Mouse (Mus musculus): ENCODE data around the gene Il23a.
"Not testable (repeated sequence)": the region's sequence is repeated elsewhere in the genome, so short reads cannot be mapped to it uniquely, and the experiment has no call there.

Gene Il23a

DNA sequence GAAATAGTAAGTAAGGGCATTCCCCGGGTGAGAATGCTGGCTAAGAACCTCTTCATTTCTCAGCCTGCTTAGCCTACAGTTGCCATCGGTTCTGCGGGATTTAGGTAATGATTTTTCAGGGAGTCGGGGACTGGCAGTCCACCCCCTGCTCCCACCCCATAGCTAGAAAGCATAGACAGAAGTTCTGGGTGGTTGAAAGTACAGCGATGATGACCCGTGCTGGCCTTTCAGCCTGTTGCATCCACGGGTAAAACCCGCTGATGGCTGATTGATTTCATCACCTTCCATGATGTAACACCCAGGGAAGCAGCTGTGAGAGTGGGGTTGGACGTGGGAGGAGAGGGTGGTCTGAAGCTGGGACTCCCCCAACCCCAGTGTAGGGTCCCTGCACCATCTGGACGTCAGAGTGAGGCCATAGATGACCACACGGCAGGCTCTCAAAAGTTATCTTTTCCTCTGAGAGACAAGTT is at the start of gene Il23a:
Gene Il23a (minus strand): TSS at position 51 of the 470 bp plus-strand sequence.
- DNase-seq (ENCODE audit: extremely low spot score, low read depth, low spot score), result no peak

DNA sequence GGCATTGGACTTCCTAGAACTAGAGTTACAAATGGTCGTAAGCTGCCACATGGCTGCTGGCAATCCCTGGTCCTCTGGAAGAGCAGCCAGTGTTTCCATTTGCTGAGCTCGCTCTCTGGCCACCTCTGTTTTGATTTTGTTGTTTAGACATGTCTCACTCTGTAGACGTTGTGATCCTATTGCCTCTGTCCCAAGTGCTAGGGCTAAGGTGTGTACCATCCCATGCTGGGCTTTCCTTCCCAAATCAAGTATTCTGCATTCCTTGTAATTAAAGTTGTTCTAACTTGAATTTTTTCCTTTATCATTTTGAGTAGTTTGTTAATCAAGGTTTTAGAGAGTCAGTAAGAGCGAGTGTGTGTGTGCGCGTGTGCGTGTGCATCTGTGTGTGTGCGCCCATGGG is 49.0 kb upstream of the Il23a start:
- no peak for DNase-seq (ENCODE audit: extremely low spot score, low read depth, low spot score)

DNA sequence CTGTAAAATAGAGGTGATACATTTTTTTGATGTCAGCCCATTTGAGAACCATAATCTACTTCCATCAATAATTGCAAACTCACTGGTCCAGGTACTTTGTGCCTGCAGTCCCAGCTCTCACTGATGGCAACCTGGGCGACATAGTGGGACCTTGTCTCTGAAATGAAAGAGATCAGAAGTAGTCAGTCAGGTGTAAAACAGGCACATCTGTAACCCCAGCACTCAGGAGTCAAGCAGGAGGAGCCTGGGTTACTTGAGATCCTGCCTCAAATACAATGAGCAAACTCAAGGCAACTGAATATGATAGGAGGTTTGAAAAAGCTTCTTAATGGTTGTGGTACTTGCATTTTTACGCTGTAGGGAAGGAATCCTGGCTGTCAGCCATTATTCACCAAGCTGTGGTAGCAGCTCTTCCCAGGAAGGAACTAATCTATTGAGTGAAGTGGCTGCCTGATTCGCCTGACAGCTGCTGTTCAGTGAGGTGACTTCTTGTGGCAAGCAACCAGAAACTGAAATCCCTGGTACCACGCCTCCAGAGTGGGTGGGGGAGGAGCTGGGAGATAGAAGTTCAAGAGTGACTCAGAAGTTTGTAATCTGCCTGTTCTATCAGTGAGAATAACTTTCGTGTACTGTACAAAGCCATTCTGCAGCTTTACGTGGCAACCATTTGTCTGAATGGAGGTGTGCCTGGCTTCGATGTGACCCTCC is 46.2 kb upstream of the Il23a start:
- DNase-seq (ENCODE audit: extremely low spot score, low read depth, low spot score), result no peak

DNA sequence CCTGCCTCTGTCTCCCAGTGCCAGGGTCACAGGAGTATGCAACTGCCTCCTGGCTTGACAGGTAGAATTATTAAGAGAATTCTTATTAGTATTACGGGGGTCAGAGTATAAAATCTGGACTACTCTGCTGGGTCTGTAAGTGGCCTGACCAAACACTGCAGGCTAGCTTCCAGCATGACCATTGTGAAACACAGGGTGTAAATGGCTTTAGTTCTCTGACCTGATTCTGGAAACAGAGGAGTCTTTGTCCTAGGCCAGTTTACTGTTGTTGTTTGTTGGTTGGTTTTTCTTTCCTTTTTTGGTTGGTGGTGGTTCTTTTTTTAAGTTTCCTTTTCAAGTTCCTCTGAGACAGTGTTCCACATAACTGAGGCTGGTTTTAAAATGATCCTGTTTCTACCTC is 44.9 kb upstream of the Il23a start:
- DNase-seq (ENCODE audit: extremely low spot score, low read depth, low spot score), result no peak

DNA sequence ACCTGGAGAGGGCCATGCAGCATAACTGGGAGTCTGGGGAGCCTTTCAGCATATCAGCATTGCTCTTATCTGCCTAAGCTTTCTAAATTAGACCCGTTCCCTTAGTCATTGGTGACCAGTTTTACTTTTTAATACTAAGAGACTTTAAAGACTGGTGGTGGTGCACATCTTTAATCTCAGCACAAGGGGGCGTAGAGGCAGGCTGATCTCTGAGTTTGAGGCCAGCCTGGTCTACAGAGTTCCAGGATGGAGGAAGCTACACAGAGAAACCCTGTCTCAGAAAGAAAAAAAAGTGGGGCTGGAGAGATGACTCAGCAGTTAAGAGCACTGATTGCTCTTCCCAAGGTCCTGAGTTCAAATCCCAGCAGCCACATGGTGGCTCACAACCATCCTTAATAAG is 41.7 kb upstream of the Il23a start:
- DNase-seq (ENCODE audit: extremely low spot score, low read depth, low spot score), result no peak

DNA sequence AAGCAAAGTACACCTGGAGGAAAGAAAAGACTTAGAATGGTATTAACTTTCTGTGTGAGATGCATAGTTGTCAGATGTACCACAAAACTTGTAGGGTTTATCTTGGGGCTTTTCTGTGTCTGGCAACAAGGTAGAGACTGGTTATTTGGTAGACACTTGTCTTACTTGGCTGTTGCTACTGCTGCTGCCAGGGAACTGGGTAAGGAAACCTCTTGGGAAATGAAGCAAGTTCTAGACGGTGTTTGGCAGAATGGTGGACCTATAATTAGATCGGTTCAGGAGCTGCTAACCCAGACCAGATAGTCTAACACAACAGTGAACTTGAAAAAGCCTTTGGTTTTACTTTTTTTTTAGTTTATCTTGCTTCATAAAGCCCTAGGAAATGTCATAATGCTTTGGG is 40.4 kb upstream of the Il23a start:
- DNase-seq (ENCODE audit: extremely low spot score, low read depth, low spot score), result no peak

DNA sequence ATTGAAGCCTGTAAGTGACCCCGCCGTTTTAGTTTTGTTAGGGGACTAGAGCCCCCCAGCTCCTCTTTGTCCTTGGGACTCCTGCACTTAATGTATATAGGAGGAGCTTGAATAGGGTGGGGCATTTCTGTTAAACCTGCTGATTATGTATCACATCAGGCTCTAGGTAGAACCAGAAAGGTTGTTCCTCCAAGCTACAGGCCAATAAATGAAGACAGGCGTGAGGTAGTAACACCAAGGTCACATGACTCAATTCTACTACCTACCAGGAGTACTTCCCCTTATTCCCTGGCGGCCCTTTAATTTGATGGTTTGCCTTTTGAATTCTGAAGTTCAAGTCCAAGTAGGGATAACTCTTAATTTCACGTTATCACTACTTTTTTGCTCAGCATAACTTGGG is 39.9 kb upstream of the Il23a start:
- DNase-seq (ENCODE audit: extremely low spot score, low read depth, low spot score), result no peak

DNA sequence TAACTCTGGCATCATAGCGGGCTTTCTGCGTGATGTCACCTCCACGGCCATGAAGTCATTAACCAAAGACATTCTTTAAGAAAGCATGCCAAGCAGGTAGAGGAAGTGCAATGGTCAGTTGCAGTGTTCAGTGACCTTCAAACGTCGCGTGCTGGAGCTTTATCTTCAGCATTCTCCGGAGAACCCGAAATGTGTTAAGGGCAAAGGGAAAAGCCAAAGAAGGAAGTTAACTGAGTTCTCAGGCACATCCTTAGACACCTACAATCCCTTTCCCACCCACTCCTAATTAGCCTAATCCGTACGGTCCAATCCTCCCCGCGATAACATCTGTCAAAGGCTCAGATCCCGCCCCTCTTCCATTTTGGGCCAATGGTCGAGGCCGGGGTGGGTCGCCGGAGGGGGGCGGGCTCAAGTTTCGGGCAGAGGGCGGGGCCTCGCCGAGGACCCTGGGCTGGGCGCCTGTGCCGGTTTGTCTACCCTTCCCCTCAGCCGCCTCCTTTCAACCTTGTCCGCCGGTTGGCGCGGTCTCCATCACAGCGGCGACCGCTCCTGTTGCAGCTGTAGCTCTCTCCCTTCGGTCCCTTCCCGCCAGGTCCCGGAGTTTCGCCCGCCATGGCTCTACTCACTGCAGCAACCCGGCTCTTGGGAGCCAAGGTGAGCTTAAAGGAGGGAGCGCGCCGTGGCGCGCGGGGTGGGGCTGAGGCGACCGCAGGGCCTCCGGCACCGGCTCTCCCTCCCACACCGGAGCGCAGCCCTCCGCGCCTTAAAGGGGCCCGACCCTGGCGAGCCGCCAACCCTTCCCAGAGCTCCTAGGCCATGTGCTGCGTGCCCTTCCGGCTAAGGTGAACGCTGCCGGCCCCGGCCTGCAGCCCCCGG is 39.0 kb upstream of the Il23a start, which contains the start of gene Cs:
Gene Cs (plus strand): TSS at position 429 of the 876 bp plus-strand sequence.
- DNase-seq (ENCODE audit: extremely low spot score, low read depth, low spot score), result peak; percentile 96

DNA sequence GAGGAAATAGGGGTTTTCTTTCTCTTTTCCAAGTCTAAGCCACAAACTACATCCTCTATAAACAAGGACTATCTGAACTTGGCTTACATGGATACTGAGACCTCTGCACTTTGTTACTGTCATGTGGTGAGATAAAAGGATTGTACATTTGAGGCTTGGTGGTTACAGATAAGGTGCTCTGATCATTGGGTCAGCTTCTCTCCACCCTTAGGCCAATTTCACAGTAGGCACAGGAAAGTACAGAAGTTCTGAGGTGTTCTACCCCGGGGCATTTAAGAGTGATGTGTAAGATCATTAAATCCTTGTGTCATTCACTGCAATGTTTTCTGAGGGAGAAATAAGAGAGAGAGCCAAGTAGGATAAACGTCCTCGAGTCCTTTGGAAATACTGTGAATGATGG is 38.0 kb upstream of the Il23a start:
- no peak for DNase-seq (ENCODE audit: extremely low spot score, low read depth, low spot score)

DNA sequence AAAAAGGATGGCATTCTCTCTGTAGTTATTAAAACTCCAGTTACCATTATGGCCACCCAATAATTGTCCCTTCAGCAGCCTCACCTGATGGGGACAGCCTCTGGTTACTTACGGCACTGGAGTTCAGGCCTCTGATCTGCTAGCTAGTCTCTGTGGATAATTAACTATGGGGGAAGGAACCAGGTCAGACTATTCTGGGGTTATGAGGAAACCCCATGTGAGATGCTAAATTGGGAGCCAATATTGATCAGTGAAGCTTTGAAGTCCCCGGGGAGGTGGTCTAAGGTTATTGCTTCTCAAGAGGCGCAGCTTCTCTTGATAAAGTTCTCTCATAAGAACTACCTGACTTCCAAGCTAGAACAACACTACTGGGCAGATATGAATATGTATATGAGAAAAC is 37.6 kb upstream of the Il23a start:
- no peak for DNase-seq (ENCODE audit: extremely low spot score, low read depth, low spot score)

DNA sequence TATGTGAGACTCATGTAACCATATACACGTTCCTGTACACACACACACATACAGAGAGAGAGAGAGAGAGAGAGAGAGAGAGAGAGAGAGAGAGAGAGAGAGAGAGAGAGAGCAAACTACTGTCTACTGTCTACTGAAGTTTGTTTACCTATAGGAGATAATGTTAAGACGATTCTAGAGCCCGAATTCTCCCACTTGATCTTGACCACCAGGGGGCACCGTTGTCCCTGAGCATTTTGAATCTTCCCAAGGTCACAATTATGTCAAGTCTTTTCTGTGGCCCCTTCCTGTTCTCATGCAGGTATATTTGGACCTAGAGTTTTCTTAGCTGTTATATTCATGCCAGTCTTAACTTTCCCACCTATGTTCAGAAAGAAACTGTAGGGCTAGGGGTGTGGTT is 37.0 kb upstream of the Il23a start:
- DNase-seq (ENCODE audit: extremely low spot score, low read depth, low spot score), result peak; percentile 60

DNA sequence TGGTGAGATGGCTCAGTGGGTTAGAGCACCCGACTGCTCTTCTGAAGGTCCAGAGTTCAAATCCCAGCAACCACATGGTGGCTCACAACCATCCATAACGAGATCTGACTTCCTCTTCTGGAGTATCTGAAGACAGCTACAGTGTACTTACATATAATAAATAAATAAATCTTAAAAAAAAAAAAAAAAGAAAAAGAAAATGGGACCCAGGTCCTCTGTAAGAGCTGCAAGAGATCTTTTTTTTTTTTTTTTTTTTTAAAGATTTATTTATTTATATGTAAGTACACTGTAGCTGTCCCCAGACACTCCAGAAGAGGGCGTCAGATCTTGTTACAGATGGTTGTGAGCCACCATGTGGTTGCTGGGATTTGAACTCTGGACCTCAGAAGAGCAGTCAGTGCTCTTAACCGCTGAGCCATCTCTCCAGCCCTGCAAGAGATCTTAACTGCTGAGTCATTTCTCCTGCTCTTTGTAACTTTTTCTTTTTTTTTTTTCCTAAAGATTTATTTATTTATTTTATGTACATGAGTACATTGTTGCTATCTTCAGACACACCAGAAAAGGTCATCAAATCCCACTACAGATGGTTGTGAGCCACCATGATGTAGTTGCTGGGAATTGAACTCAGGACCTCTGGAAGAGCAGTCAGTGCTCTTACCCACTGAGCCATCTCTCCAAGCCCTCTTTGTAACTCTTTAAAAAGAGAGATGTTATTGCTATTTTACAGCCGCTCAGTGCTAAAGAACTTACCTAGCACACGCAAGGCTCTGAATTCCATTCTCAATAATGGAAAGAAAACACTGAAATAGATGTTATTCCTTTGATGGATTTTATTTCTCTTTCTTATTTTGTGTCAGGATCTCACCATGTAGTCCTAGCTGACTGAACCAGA is 34.1 kb upstream of the Il23a start:
- not testable (repeated sequence) for DNase-seq (ENCODE audit: extremely low spot score, low read depth, low spot score)

DNA sequence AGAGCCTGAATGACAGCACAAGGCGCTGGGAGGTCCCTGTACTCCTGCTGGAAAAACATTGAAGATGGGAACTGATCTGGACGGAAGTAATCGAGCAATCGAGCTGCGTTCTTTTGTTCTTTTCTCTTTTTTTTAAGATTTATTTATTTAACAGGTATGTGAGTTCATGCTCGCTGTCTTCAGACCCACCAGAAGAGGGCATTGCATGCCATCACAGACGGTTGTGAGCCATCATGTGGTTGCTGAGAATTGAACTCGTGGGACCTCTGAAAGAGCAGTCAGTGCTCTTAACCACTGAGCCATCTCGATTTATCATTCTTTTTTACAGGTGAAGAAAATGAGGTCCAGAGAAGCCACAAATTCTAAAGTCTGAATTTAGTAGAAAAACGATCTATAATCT is 29.1 kb upstream of the Il23a start:
- no peak for DNase-seq (ENCODE audit: extremely low spot score, low read depth, low spot score)

DNA sequence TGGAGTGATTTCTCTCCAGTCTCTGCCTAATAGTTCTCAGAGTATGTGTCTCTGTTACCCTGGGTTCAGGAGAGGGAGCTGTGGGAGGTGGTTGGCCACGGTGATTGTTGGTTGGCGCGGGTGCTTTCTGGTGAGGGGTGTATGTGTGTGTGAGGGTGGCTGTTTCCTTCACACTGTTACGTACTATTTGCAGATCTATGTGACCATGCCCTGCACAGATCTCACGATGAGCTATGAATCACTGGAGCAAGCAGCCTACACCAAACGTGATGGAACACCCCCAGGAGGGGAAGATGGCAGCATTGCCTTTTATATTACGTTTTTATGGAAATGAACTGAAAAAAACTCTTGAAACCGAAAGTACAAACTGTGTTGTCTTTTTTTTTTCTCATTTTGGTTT is 28.3 kb upstream of the Il23a start:
- no peak for DNase-seq (ENCODE audit: extremely low spot score, low read depth, low spot score)

DNA sequence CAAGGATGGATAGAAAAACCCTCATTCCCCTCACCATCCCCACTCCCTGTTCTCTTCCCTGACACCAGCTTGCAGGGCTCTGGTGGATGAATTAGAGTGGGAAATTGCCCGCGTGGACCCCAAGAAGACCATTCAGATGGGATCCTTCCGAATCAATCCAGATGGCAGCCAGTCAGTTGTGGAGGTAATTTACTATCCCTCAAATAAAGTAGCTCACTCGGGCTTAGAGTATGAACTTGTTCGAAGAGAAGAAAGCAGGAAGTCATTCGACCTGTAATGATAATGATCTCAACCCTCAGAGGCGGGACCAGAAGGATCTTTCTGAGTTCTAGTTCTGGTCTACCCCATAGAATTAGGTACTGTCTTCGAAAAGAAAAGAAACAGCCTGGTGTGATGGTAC is 25.0 kb upstream of the Il23a start:
- no peak for DNase-seq (ENCODE audit: extremely low spot score, low read depth, low spot score)

DNA sequence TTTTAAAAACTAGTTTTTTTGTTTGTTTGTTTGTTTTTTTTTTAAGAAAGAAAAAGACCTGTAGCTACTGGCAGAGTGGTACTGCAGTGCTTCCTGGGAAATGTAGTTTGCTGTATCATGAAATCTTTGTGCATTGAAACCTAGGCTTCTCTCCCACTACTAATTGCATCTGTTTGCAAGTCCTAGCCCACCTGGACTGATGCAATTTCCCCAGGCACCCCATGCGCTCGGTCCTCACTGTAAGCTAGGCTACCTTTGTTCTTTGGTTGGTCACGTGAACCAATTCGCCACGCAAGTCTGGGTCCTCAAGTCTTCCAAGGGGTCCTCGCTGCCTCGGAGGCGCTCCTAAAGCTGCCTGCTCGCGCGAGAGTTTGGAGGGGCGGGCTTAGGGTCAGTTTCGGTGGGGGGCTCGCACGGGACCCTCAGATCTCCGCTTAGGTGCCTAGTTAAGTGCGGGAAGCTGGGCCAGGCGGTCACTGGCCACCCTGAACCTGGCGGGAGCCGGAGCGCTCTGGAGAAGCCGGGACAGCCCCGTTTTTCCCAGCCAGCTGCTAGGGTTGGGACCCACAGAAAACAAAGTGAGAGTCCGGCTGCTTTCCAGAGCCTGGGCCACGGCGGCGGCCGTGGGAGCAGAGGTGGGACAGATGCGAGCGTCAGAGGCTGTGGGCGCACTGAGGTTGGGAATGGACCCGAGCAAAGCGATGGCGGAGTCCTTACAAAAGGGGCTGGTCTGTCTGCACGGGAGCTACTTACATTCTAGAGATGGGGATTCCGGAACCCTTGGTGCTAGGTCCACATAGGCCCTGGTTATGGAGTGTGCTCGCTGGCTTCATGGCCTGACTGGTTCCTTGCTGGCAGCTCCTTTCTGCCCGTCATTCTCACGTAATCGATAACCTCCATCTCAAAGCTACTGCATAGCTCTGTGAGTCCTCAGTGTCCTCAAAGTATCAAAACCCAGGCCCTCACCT is 23.9 kb upstream of the Il23a start, which contains the start of gene Cnpy2:
Gene Cnpy2 (plus strand): TSS at position 319 of the 968 bp plus-strand sequence.
- peak; percentile 95 for DNase-seq (ENCODE audit: extremely low spot score, low read depth, low spot score)

DNA sequence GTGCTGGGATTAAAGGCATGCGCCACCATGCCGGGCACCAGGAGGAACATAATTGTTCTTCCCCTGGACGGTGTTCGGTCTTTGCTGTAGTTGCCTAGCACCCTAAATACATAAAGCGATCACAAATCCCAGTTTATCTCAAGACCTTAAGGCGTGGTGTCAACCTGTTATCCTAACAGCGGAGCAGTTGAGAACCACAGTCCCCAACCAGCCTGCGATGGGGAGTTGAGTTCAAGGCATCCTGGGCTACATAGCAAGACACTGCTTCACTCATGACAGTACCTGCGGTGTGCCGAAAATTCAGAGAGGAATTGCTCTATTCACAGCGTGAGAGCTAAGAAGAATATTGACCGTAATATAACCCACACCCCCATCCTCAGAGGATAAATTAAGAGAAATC is 23.1 kb upstream of the Il23a start:
- DNase-seq (ENCODE audit: extremely low spot score, low read depth, low spot score), result no peak

DNA sequence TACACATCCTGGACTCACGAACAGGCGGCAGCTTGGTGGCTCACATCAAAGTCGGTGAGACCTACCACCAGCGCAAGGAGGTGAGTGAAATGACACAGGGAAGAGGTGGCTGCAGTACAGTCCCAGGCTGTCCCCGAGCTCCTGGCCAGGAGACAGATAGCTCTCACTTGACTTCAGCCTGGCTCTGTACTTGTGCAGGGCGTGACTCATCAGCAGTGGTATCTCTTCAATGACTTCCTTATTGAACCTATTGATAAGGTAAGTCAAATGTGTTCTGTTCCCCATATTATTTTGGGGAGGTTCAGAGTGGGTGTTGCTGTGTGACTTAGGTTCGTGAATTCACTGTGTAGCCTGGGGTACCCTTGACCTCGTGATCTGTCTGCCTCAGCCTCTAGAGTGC is 17.0 kb upstream of the Il23a start:
- DNase-seq (ENCODE audit: extremely low spot score, low read depth, low spot score), result no peak

DNA sequence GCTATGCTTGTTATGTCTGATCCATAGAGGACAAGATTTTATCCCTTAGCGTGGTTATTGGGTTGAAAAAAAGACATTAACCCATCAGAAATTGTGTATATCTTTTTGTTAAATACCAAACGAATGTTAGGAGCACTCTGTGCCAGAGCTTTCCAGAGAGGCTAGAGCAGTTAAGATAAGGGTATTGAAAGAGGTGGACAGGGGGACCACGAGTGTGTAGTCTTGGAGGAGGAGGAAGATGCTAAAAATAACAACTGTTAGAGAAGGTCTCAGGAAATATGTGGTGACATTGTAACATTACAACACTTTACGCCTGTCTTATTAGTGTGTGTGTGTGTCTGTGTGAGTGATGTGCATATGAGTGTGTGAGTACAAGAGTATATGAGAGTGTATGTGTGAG is 12.3 kb upstream of the Il23a start:
- no peak for DNase-seq (ENCODE audit: extremely low spot score, low read depth, low spot score)

DNA sequence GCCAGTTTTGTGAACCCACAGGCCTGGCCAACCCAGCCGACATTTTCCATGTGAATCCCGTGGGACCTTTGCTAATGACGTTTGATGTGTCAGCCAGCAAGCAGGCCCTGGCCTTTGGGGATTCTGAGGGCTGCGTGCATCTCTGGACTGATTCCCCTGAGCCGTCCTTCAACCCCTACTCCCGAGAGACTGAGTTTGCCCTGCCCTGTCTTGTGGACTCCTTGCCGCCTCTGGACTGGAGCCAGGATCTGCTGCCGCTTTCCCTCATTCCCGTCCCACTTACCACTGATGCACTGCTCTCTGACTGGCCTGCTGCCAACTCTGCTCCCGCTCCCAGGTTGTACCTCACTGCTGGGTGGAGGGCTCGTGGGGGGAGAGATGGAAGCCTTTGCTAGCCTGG is 11.6 kb upstream of the Il23a start:
- DNase-seq (ENCODE audit: extremely low spot score, low read depth, low spot score), result no peak

Data from hindlimb bud, embryonic 11.5 days (tissue).